Mouse (Mus musculus): ENCODE results near the gene Gm45799. TPM values are rescaled to one million over a fixed set of nuclear protein-coding genes. Genes with fewer than 3 reads are reported as not detected.

Gene Gm45799
- polyA plus RNA-seq, 1 experiment from 2014 or later = 33.0 TPM

DNA sequence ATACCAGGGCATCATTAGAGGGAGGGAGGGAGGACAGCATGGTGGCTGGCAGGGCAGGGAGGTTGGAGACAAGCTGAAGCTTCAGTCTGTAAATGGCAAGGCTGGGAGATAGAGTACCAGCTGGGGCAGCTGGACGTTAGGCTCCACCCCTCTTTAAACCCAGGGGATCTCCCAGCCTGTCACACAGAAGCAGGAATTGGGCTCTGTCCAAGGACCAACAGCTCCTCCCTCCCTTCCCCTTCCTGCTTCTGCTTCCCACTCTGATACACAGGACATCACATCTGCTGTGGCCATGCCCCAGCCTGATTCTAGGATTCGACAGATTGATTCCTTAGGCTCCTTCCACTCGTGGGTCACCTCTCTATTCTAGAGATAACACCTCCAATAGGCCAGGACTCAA lies 11.7 kb upstream of the Gm45799 start:
- 15% methylated on average over 3 of the region's 3 CpGs for WGBS
- no peaks in the 10 kb centered on the region for H3K27me3 ChIP-seq (ENCODE audit: insufficient read depth, poor library complexity, severe bottlenecking)
- H3K27ac ChIP-seq = no peak overlapping the region

GRCm38 (mm10) chr7:105632551-105632972 lies 7.8 kb upstream of the Gm45799 start:
- no peaks in the 10 kb centered on the region for H3K9me3 ChIP-seq
- DNase-seq (ENCODE audit: low spot score) = peak; percentile 73
- H3K4me3 ChIP-seq = peak overlapping the region; percentile 79
- H3K36me3 ChIP-seq = peaks cover 22% of the 10 kb centered on the region
- WGBS = 17% methylated on average over 4 of the region's 4 CpGs
- H3K27ac ChIP-seq = peak overlapping the region; percentile 94
- peaks cover 51% of the 10 kb centered on the region for H3K4me1 ChIP-seq
- H3K27me3 ChIP-seq (ENCODE audit: insufficient read depth, poor library complexity, severe bottlenecking) = no peaks in the 10 kb centered on the region; the same call in 1 of the 2 replicates

More for the DNA sequence above, 11.7 kb upstream of the Gm45799 start:
- DNase-seq (ENCODE audit: low spot score) = peak; percentile 74
- Histone ChIP-seq H3K36me3 (peaks cover 11% of the 10 kb centered on the region), H3K9me3 (no peaks in the 10 kb centered on the region), H3K4me3 (no peak overlapping the region), H3K4me1 (peaks cover 45% of the 10 kb centered on the region)

DNA sequence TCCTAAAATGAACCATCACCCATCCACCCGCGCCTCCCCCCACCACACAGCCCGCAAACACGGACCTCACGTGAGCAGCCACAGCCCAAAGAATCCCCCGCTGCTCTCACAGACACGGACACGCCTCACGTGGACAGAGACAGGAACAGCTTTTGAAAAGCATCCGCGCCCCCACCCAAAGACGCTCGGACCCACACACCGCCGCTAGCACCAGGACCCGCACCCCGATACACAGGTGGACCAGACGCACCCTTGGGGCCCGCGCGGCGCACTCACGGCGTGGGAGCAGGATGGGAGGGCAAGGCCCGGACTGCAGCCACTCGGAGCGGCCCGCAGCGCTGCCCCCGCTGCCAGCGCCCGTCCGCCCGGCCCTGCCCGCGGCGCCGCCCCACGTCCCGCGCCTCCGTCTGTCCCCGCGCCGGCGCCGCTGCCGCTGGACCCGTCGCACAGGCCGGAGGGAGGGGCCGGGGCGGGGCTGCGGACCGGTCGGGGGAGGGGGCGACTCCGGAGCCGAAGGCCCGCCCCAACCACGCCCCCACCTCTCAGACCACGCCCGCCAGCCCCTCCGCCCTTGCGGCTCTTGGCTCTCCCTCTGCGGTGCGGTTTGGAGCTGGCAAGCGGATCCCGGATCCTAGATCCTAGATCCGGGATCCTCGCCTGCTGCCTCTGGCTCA lies 7.1 kb upstream of the Gm45799 start, which contains the start of gene Trim3:
TSS of gene Trim3 (minus strand) at position 445 of the 674 bp plus-strand sequence.
- H3K9me3 ChIP-seq = no peaks in the 10 kb centered on the region
- no peaks in the 10 kb centered on the region; the same call in 1 of the 2 replicates for H3K27me3 ChIP-seq (ENCODE audit: insufficient read depth, poor library complexity, severe bottlenecking)
- peaks cover 29% of the 10 kb centered on the region for H3K36me3 ChIP-seq
- H3K4me1 ChIP-seq = peaks cover 52% of the 10 kb centered on the region
- WGBS = under 1% methylated on average over 43 of the region's 71 CpGs
- DNase-seq (ENCODE audit: low spot score) = peak; percentile 94
- H3K4me3 ChIP-seq = peak within 1 kb of the TSS; percentile 79
- peak within 1 kb of the TSS; percentile 94 for H3K27ac ChIP-seq

GRCm38 (mm10) chr7:105633801-105634135 lies 6.6 kb upstream of the Gm45799 start:
- WGBS = 7% methylated on average over 10 of the region's 10 CpGs
- peak overlapping the region; percentile 94 for H3K27ac ChIP-seq
- H3K9me3 ChIP-seq = no peaks in the 10 kb centered on the region
- H3K4me1 ChIP-seq = peaks cover 48% of the 10 kb centered on the region
- no peak for DNase-seq (ENCODE audit: low spot score)
- H3K4me3 ChIP-seq = peak overlapping the region; percentile 79
- H3K27me3 ChIP-seq (ENCODE audit: insufficient read depth, poor library complexity, severe bottlenecking) = no peaks in the 10 kb centered on the region; the same call in 1 of the 2 replicates
- H3K36me3 ChIP-seq = peaks cover 34% of the 10 kb centered on the region

GRCm38 (mm10) chr7:105634272-105634920 lies 6.0 kb upstream of the Gm45799 start:
- DNase-seq (ENCODE audit: low spot score) = peak; percentile 72
- Histone ChIP-seq H3K27me3 (ENCODE audit: insufficient read depth, poor library complexity, severe bottlenecking) (no peaks in the 10 kb centered on the region; the same call in 1 of the 2 replicates), H3K9me3 (no peaks in the 10 kb centered on the region), H3K36me3 (peaks cover 36% of the 10 kb centered on the region), H3K4me1 (peaks cover 48% of the 10 kb centered on the region), H3K4me3 (peak overlapping the region; percentile 79; the same call in 1 of the 2 replicates), H3K27ac (peak overlapping the region; percentile 94; the same call in 1 of the 2 replicates)
- whole genome bisulfite sequencing = 61% methylated on average over 9 of the region's 9 CpGs

DNA sequence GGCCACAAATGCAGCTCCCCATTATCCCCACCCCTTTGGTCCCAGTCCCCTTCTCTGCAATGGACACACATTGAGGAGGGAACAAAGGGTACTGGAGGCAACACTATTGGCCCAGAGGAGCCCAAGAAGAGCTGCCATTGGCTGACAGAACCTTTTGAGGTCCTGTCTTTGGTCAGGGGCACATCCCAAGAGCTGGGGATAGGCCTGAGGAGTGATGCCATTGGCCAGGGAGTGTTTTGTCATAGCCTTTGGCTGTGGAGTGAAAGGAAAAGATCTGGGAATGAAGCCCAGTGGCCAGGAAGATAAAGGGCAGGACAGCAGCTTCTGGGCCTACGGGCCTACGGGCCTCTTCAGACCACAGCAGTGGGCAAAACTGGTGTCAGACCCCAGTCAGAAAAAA lies 4.6 kb upstream of the Gm45799 start:
- H3K9me3 ChIP-seq = no peaks in the 10 kb centered on the region
- H3K4me1 ChIP-seq = peaks cover 40% of the 10 kb centered on the region
- H3K27me3 ChIP-seq (ENCODE audit: insufficient read depth, poor library complexity, severe bottlenecking) = no peaks in the 10 kb centered on the region; the same call in 1 of the 2 replicates
- 100% methylated on average over 2 of the region's 2 CpGs for WGBS
- peaks cover 36% of the 10 kb centered on the region for H3K36me3 ChIP-seq
- no peak for DNase-seq (ENCODE audit: low spot score)
- no peak overlapping the region for H3K27ac ChIP-seq
- no peak overlapping the region for H3K4me3 ChIP-seq

GRCm38 (mm10) chr7:105638776-105639175 lies 1.6 kb upstream of the Gm45799 start:
- no peak overlapping the region for H3K4me3 ChIP-seq
- no peak for DNase-seq (ENCODE audit: low spot score)
- peaks cover 44% of the 10 kb centered on the region for H3K36me3 ChIP-seq
- no peaks in the 10 kb centered on the region; the same call in 1 of the 2 replicates for H3K27me3 ChIP-seq (ENCODE audit: insufficient read depth, poor library complexity, severe bottlenecking)
- H3K27ac ChIP-seq = no peak overlapping the region
- no peaks in the 10 kb centered on the region for H3K9me3 ChIP-seq
- peaks cover 39% of the 10 kb centered on the region for H3K4me1 ChIP-seq
- WGBS = 87% methylated on average over 6 of the region's 6 CpGs

DNA sequence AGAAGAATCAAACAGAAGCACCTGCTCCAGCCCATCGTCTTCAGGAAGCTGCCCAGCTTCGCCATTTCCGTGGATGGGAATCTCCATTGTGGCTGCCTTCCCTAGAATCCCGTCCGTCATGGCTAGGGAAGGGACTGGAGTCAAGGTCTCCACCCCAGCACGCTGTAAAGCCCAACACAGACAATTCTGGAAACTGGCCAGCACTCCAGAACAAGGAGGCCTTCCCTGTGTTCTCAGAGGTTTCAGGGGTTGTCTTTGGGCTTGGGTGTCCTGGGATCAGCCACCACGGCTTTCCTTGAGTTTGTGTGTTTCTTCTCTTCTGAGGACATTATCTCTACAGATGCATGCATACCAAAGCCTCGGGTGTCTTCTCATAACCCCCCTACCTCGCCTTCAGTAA lies 1.0 kb upstream of the Gm45799 start:
- Histone ChIP-seq H3K27ac (0 out of 2 replicates have a peak overlapping the region, but pooled peaks have one; percentile 87), H3K36me3 (peaks cover 45% of the 10 kb centered on the region), H3K27me3 (ENCODE audit: insufficient read depth, poor library complexity, severe bottlenecking) (no peaks in the 10 kb centered on the region; the same call in 1 of the 2 replicates), H3K4me1 (peaks cover 34% of the 10 kb centered on the region), H3K4me3 (peak overlapping the region; percentile 74), H3K9me3 (no peaks in the 10 kb centered on the region)
- DNase-seq (ENCODE audit: low spot score) = no peak
- WGBS = 70% methylated on average over 9 of the region's 9 CpGs

DNA sequence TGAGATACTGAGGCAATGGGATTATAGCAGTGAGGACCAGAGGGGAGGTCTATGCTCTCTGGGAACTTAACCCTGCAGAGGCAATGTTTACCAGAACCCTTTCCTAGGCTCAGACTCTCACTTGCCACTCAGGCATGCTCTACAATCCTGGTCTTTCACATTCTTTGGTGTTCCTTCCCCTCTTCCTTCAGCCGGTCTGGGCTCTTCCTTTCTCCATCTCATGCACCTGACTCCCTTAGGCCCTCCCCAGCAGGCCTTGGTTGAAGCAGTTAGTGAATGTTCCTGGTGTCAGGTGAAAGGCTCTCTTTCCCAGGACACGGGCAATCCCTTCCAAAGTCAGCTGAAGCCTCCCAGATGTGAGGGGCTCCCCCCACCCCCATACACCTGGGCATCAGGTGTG lies 596 bp upstream of the Gm45799 start, which contains the start of gene Timm10b:
TSS of gene Timm10b (plus strand) at position 301 of the 400 bp plus-strand sequence.
- Histone ChIP-seq H3K27me3 (ENCODE audit: insufficient read depth, poor library complexity, severe bottlenecking) (no peaks in the 10 kb centered on the region; the same call in 1 of the 2 replicates), H3K9me3 (no peaks in the 10 kb centered on the region), H3K4me3 (peak within 1 kb of the TSS; percentile 74), H3K36me3 (peaks cover 45% of the 10 kb centered on the region), H3K4me1 (peaks cover 29% of the 10 kb centered on the region), H3K27ac (peak within 1 kb of the TSS; percentile 87)
- 6% methylated on average over 2 of the region's 2 CpGs for WGBS
- no peak for DNase-seq (ENCODE audit: low spot score)

DNA sequence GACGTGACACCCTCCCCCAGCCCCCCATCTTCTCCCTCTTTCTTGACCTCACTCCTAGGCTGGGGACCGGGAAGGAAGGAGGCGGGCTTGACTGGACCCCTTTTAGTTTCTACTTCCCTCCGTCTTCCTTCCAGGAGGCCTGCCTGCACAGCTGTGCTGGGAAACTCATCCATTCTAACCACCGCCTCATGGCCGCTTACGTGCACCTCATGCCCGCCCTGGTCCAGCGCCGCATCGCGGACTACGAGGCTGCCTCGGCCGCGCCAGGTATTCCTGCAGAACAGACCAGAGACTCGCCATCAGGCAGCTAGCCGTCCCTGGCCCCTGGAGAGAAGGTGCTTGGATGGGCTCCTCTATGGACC lies 523 bp downstream of the Gm45799 start:
- Histone ChIP-seq H3K36me3 (peaks cover 40% of the 10 kb centered on the region), H3K9me3 (no peaks in the 10 kb centered on the region), H3K4me1 (peaks cover 28% of the 10 kb centered on the region), H3K27me3 (ENCODE audit: insufficient read depth, poor library complexity, severe bottlenecking) (no peaks in the 10 kb centered on the region), H3K27ac (peak overlapping the region; percentile 87), H3K4me3 (peak overlapping the region; percentile 74)
- WGBS = under 1% methylated on average over 18 of the region's 18 CpGs
- DNase-seq (ENCODE audit: low spot score) = peak; percentile 79

GRCm38 (mm10) chr7:105641936-105642335 lies 1.6 kb downstream of the Gm45799 start:
- WGBS = 56% methylated on average over 3 of the region's 3 CpGs
- Histone ChIP-seq H3K9me3 (no peaks in the 10 kb centered on the region), H3K27me3 (ENCODE audit: insufficient read depth, poor library complexity, severe bottlenecking) (no peaks in the 10 kb centered on the region), H3K4me1 (peaks cover 28% of the 10 kb centered on the region), H3K36me3 (peaks cover 30% of the 10 kb centered on the region), H3K27ac (no peak overlapping the region), H3K4me3 (0 out of 2 replicates have a peak overlapping the region, but pooled peaks have one; percentile 74)
- no peak for DNase-seq (ENCODE audit: low spot score)

DNA sequence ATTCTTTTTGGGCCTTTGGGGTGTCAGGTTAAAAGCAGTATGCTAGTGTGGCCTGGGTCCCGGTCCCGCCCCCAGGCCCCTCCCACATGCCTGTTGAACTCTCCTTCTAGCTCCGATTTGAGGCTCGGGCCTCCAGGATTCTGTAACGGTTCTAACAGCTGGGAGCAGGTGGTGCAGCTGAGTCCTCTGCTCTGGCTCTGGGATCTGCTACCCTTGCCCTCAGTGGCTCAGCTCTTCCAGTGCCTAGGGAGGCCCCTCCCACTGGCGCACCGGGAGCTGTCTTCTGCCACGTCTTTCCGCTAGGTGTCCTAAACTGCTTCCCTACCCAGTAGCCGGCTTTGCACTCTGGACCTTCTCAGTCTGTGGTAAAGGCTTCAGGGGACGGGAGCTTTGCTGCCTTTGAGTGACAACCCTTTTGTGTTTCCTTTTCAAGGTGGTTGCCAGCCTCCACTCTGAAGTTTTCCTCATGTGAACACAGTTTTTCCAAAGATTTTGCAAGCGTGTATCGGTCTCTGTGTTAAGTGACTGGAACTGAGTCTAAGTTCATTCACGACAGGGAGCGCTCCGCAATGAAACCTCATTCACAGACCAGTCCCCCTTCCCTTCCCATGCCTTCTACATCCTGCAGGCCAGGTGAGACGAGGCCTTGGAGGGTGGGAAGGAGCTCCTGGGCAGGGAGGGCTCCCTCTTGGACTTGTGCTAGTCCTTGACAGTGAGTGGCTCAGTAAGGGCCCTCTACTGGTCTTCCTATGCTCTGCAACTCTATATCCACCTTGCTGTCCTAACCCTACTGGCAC lies 10.5 kb downstream of the Gm45799 start, which contains the start of gene Dnhd1:
TSS of gene Dnhd1 (plus strand) at position 189 of the 797 bp plus-strand sequence.
- Histone ChIP-seq H3K4me3 (peak within 1 kb of the TSS; percentile 57), H3K36me3 (0 out of 2 replicates have a peak, but pooled peaks cover 5% of the 10 kb centered on the region), H3K4me1 (peaks cover 9% of the 10 kb centered on the region), H3K27ac (peak within 1 kb of the TSS; percentile 77), H3K9me3 (no peaks in the 10 kb centered on the region), H3K27me3 (ENCODE audit: insufficient read depth, poor library complexity, severe bottlenecking) (no peaks in the 10 kb centered on the region)
- 3% methylated on average over 17 of the region's 17 CpGs for WGBS
- peak; percentile 94 for DNase-seq (ENCODE audit: low spot score)
